Mouse (Mus musculus): Measurements from ENCODE around the gene Eea1. TPM values are rescaled to one million over a fixed set of nuclear protein-coding genes. Genes with fewer than 3 reads are reported as not detected.
"Not testable (repeated sequence)": the region's sequence is repeated elsewhere in the genome, so short reads cannot be mapped to it uniquely, and the experiment has no call there.

Gene Eea1
- polyA plus RNA-seq, 1 experiment from 2014 or later: 10.3 TPM

GRCm38 (mm10) chr10:95918716-95919115, 21.7 kb upstream of the Eea1 start:
- WGBS (ENCODE audit: insufficient replicate concordance): 31% methylated on average over 3 of the region's 3 CpGs
- ATAC-seq: no peak
- DNase-seq: no peak

GRCm38 (mm10) chr10:95923263-95924217, 16.9 kb upstream of the Eea1 start:
- Histone ChIP-seq H3K9ac (replicated peaks) (no peak overlapping the region), H3K4me2 (ENCODE audit: low read depth, low read length) (no peak overlapping the region), H3K27me3 (ENCODE audit: insufficient read depth, low read length) (no peaks in the 10 kb centered on the region), H3K4me3 (ENCODE audit: low read depth, low read length) (no peak overlapping the region), H3K36me3 (replicated peaks; ENCODE audit: insufficient read depth, low read length) (no peaks in the 10 kb centered on the region), H3K4me1 (ENCODE audit: insufficient read depth) (no peaks in the 10 kb centered on the region), H3K9me3 (ENCODE audit: low read length) (no peaks in the 10 kb centered on the region), H3K27ac (ENCODE audit: low read depth) (no peak overlapping the region)
- 65% methylated on average over 6 of the region's 6 CpGs for WGBS (ENCODE audit: insufficient replicate concordance)
- TF ChIP-seq EP300 (IDR thresholded peaks at IDR 0.05; ENCODE audit: low read depth) (no peak), CTCF (IDR thresholded peaks at IDR 0.05; ENCODE audit: low read depth) (no peak)
- DNase-seq: no peak
- no peak for ATAC-seq

More at GRCm38 (mm10) chr10:95918716-95919115, 21.7 kb upstream of the Eea1 start:
- H3K9ac ChIP-seq (replicated peaks): no peak overlapping the region
- no peaks in the 10 kb centered on the region for H3K4me1 ChIP-seq (ENCODE audit: insufficient read depth)
- H3K9me3 ChIP-seq (ENCODE audit: low read length): no peaks in the 10 kb centered on the region
- no peak overlapping the region for H3K4me3 ChIP-seq (ENCODE audit: low read depth, low read length)
- H3K27me3 ChIP-seq (ENCODE audit: insufficient read depth, low read length): no peaks in the 10 kb centered on the region
- no peak overlapping the region for H3K4me2 ChIP-seq (ENCODE audit: low read depth, low read length)
- no peaks in the 10 kb centered on the region for H3K36me3 ChIP-seq (replicated peaks; ENCODE audit: insufficient read depth, low read length)
- TF ChIP-seq EP300 (IDR thresholded peaks at IDR 0.05; ENCODE audit: low read depth): no peak
- no peak for TF ChIP-seq CTCF (IDR thresholded peaks at IDR 0.05; ENCODE audit: low read depth)
- H3K27ac ChIP-seq (ENCODE audit: low read depth): no peak overlapping the region

- H3K9me3 ChIP-seq (ENCODE audit: low read length); DNase-seq: not testable (repeated sequence)
- 80% methylated on average over 13 of the region's 13 CpGs for WGBS (ENCODE audit: insufficient replicate concordance)
Measured at GRCm38 (mm10) chr10:95933631-95934030, 6.8 kb upstream of the Eea1 start.

GRCm38 (mm10) chr10:95940901-95941767, 684 bp downstream of the Eea1 start:
- H3K4me3 ChIP-seq (ENCODE audit: low read depth, low read length): peak overlapping the region; percentile 87
- ATAC-seq (peak; percentile 75), DNase-seq (no peak)
- no peak for TF ChIP-seq EP300 (IDR thresholded peaks at IDR 0.05; ENCODE audit: low read depth)
- no peak for TF ChIP-seq CTCF (IDR thresholded peaks at IDR 0.05; ENCODE audit: low read depth)
- peak overlapping the region; percentile 96 for H3K27ac ChIP-seq (ENCODE audit: low read depth)
- H3K4me2 ChIP-seq (ENCODE audit: low read depth, low read length): peak overlapping the region; percentile 92
- peaks cover 21% of the 10 kb centered on the region for H3K4me1 ChIP-seq (ENCODE audit: insufficient read depth)
- no peaks in the 10 kb centered on the region for H3K27me3 ChIP-seq (ENCODE audit: insufficient read depth, low read length)
- peak overlapping the region; percentile 91 for H3K9ac ChIP-seq (replicated peaks)
- H3K36me3 ChIP-seq (replicated peaks; ENCODE audit: insufficient read depth, low read length): no peaks in the 10 kb centered on the region
- 6% methylated on average over 34 of the region's 69 CpGs for WGBS (ENCODE audit: insufficient replicate concordance)
- H3K9me3 ChIP-seq (ENCODE audit: low read length): no peaks in the 10 kb centered on the region

More at GRCm38 (mm10) chr10:95933631-95934030, 6.8 kb upstream of the Eea1 start:
- H3K27ac ChIP-seq (ENCODE audit: low read depth); H3K9ac ChIP-seq (replicated peaks); H3K27me3 ChIP-seq (ENCODE audit: insufficient read depth, low read length); ATAC-seq; H3K36me3 ChIP-seq (replicated peaks; ENCODE audit: insufficient read depth, low read length); H3K4me3 ChIP-seq (ENCODE audit: low read depth, low read length); H3K4me2 ChIP-seq (ENCODE audit: low read depth, low read length); H3K4me1 ChIP-seq (ENCODE audit: insufficient read depth): not testable (repeated sequence)

- peaks cover 21% of the 10 kb centered on the region for H3K4me1 ChIP-seq (ENCODE audit: insufficient read depth)
- DNase-seq (no peak), ATAC-seq (no peak)
- H3K4me2 ChIP-seq (ENCODE audit: low read depth, low read length): peak overlapping the region; percentile 92
- peak overlapping the region; percentile 91; the same call in 1 of the 2 replicates for H3K9ac ChIP-seq (replicated peaks)
- peak overlapping the region; percentile 96; the same call in 1 of the 2 replicates for H3K27ac ChIP-seq (ENCODE audit: low read depth)
- H3K27me3 ChIP-seq (ENCODE audit: insufficient read depth, low read length): no peaks in the 10 kb centered on the region
- H3K9me3 ChIP-seq (ENCODE audit: low read length): no peaks in the 10 kb centered on the region
- TF ChIP-seq EP300 (IDR thresholded peaks at IDR 0.05; ENCODE audit: low read depth): no peak
- TF ChIP-seq CTCF (IDR thresholded peaks at IDR 0.05; ENCODE audit: low read depth): no peak
- no peaks in the 10 kb centered on the region for H3K36me3 ChIP-seq (replicated peaks; ENCODE audit: insufficient read depth, low read length)
- H3K4me3 ChIP-seq (ENCODE audit: low read depth, low read length): peak overlapping the region; percentile 87
- 31% methylated on average over 6 of the region's 6 CpGs for WGBS (ENCODE audit: insufficient replicate concordance)
Measured at GRCm38 (mm10) chr10:95941768-95942425, 1.4 kb downstream of the Eea1 start.

All from liver, postnatal 0 days (tissue).